Mouse (Mus musculus): ENCODE data around the gene Olfr1416. TPM values are rescaled to one million over a fixed set of nuclear protein-coding genes. Genes with fewer than 3 reads are reported as not detected.

The Olfr1416 gene
- total RNA-seq, 2 experiments from 2014 or later = not detected

- ATAC-seq (replicated peaks; ENCODE audit: low FRiP score, low TSS enrichment, poor library complexity, severe bottlenecking) = no peak
Measured at GRCm38 (mm10) chr1:92434986-92435385, 49.9 kb downstream of the Olfr1416 start.

- no peak for ATAC-seq (replicated peaks; ENCODE audit: low FRiP score, low TSS enrichment, poor library complexity, severe bottlenecking)
Measured at GRCm38 (mm10) chr1:92432791-92433190, 52.1 kb downstream of the Olfr1416 start.

- no peak for ATAC-seq (replicated peaks; ENCODE audit: low FRiP score, low TSS enrichment, poor library complexity, severe bottlenecking)
Measured at GRCm38 (mm10) chr1:92432098-92432497, 52.8 kb downstream of the Olfr1416 start.

GRCm38 (mm10) chr1:92431420-92431819 is 53.5 kb downstream of the Olfr1416 start:
- ATAC-seq (replicated peaks; ENCODE audit: low FRiP score, low TSS enrichment, poor library complexity, severe bottlenecking) = no peak

GRCm38 (mm10) chr1:92430991-92431390 is 53.9 kb downstream of the Olfr1416 start:
- ATAC-seq (replicated peaks; ENCODE audit: low FRiP score, low TSS enrichment, poor library complexity, severe bottlenecking) = no peak

Other genes starting within 250 kb of the Olfr1416 start
- 169 and 187 TPM in 2 replicates for gene Ndufa10, start 11.3 kb downstream of the Olfr1416 start, total RNA-seq (2014; fragmentation: Nextera tagmentation)
- 132 and 170 TPM in 2 replicates for gene Ndufa10, start 11.3 kb downstream of the Olfr1416 start, total RNA-seq (2017)
- not detected in 2 replicates for gene Olfr1415, start 11.0 kb upstream of the Olfr1416 start, total RNA-seq (2014; fragmentation: Nextera tagmentation)
- gene Olfr1415, start 11.0 kb upstream of the Olfr1416 start, total RNA-seq (2017) = not detected in 2 replicates
- gene Olfr1414, start 33.5 kb upstream of the Olfr1416 start, total RNA-seq (2014; fragmentation: Nextera tagmentation) = not detected in 2 replicates
- not detected in 2 replicates for gene Olfr1414, start 33.5 kb upstream of the Olfr1416 start, total RNA-seq (2017)
- not detected in 2 replicates for gene Olfr1413, start 86.2 kb upstream of the Olfr1416 start, total RNA-seq (2014; fragmentation: Nextera tagmentation)
- not detected in 2 replicates for gene Olfr1413, start 86.2 kb upstream of the Olfr1416 start, total RNA-seq (2017)
- gene Olfr1412, start 100.7 kb upstream of the Olfr1416 start, total RNA-seq (2014; fragmentation: Nextera tagmentation) = not detected in 2 replicates
- gene Olfr1412, start 100.7 kb upstream of the Olfr1416 start, total RNA-seq (2017) = not detected in 2 replicates
- gene Olfr1411, start 109.3 kb upstream of the Olfr1416 start, total RNA-seq (2014; fragmentation: Nextera tagmentation) = not detected in 2 replicates
- not detected in 2 replicates for gene Olfr1411, start 109.3 kb upstream of the Olfr1416 start, total RNA-seq (2017)
- gene Olfr1410, start 120.7 kb upstream of the Olfr1416 start, total RNA-seq (2014; fragmentation: Nextera tagmentation) = not detected in 2 replicates
- not detected in 2 replicates for gene Olfr1410, start 120.7 kb upstream of the Olfr1416 start, total RNA-seq (2017)
- gene Olfr12, start 132.7 kb upstream of the Olfr1416 start, total RNA-seq (2014; fragmentation: Nextera tagmentation) = not detected in 2 replicates
- gene Olfr12, start 132.7 kb upstream of the Olfr1416 start, total RNA-seq (2017) = not detected in 2 replicates
- gene Cops9, start 156.9 kb upstream of the Olfr1416 start, total RNA-seq (2014; fragmentation: Nextera tagmentation) = 193 and 214 TPM in 2 replicates
- 142 TPM in 2 replicates for gene Cops9, start 156.9 kb upstream of the Olfr1416 start, total RNA-seq (2017)
- 0.72 and 5.4 TPM in 2 replicates for gene Otos, start 163.7 kb upstream of the Olfr1416 start, total RNA-seq (2014; fragmentation: Nextera tagmentation)
- gene Otos, start 163.7 kb upstream of the Olfr1416 start, total RNA-seq (2017) = not detected in 2 replicates